Mouse (Mus musculus): ENCODE data around the gene Capza3. TPM values are rescaled to one million over a fixed set of nuclear protein-coding genes. Genes with fewer than 3 reads are reported as not detected.

The Capza3 gene
- polyA plus RNA-seq, 1 experiment from 2014 or later = not detected

DNA sequence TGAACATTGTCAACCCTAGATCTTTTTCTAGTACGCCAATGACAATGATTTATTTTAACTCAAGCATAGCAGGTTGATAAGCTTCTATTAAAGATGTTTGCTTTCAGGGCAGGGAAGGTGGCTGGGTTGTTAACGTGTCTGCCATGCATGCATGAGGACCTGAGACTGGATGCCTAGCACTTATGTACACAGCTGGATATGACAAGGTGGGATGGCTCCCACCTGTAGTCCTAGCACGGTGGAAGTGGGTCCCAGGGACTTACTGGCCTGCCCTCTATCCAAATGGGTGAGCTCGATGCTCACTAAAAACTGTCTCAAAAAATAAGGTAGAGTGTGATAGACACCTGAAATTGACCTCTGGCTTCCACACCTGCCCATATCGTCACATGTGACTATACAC lies 48.8 kb downstream of the Capza3 start:
- Histone ChIP-seq H3K4me1 (ENCODE audit: control insufficient read depth, insufficient read depth, low read length) (no peaks in the 10 kb centered on the region), H3K9me3 (replicated peaks; ENCODE audit: control insufficient read depth, low read length) (no peaks in the 10 kb centered on the region), H3K27me3 (ENCODE audit: control insufficient read depth, insufficient read depth, low read length) (no peaks in the 10 kb centered on the region), H3K9ac (ENCODE audit: low read depth, low read length) (no peak overlapping the region), H3K27ac (ENCODE audit: low read depth, low read length) (no peak overlapping the region), H3K4me2 (no peak overlapping the region), H3K36me3 (ENCODE audit: control insufficient read depth, insufficient read depth, low read length) (no peaks in the 10 kb centered on the region), H3K4me3 (ENCODE audit: low read depth, low read length) (no peak overlapping the region)
- ATAC-seq (replicated peaks; ENCODE audit: insufficient number of reproducible peaks, low FRiP score, low TSS enrichment) = no peak
- WGBS (ENCODE audit: insufficient replicate concordance) = 81% methylated on average over 5 of the region's 5 CpGs

Other genes with a start within 250 kb of the Capza3 start
- 0.27 TPM in 1 of 2 replicates, not detected in the other for gene Plcz1, start 205 bp downstream of the Capza3 start, polyA plus RNA-seq (2014; fragmentation: Nextera tagmentation; extraction: Ambion mirVana)

All from heart, embryonic 11.5 days (tissue).